Mouse (Mus musculus) testis, adult 2 months (tissue): ENCODE data around the gene Spcs3.

Experiments
- CTCF ChIP-seq: fragments of 200-500 bp; IDR thresholded peaks from 2 replicates; pipeline ENCODE4 v1.5.1; 2012; ENCODE audit warnings: low read depth, mild to moderate bottlenecking, inconsistent platforms, low read length, moderate library complexity; ENCODE audit not compliant: control insufficient read depth, insufficient read depth, insufficient replicate concordance
- POLR2A ChIP-seq: fragments of 200-500 bp; IDR thresholded peaks from 2 replicates; pipeline ENCODE4 v1.6.1; 2012; ENCODE audit warnings: low read depth, mild to moderate bottlenecking, inconsistent platforms, low read length, moderate library complexity; ENCODE audit not compliant: control insufficient read depth

- TF ChIP-seq CTCF (no peak), POLR2A (no peak)
Observed at GRCm38 (mm10) chr8:54518756-54519460, 10.9 kb downstream of the Spcs3 start.
